Mouse (Mus musculus) duodenum, adult 2 months (tissue): Measurements from ENCODE around the gene Pdcl. TPM values are rescaled to one million over a fixed set of nuclear protein-coding genes. Genes with fewer than 3 reads are reported as not detected.

ENCODE experiments used
- polyA plus RNA-seq: library from polyadenylated mRNA; depleted of rRNA; stranded (reverse); fragments of >200 nt; gene quantifications from 2 replicates; pipeline ENCODE4 v1.2.3, GENCODE M21; 2012; ENCODE audit warnings: low replicate concordance; rRNA removed

The Pdcl gene
- polyA plus RNA-seq: 2.1 and 2.3 TPM in 2 replicates

GRCm38 (mm10) chr2:37358633-37359540, at the start of gene Pdcl:
Pdcl (minus strand) TSS chr2:37359332.

DNA sequence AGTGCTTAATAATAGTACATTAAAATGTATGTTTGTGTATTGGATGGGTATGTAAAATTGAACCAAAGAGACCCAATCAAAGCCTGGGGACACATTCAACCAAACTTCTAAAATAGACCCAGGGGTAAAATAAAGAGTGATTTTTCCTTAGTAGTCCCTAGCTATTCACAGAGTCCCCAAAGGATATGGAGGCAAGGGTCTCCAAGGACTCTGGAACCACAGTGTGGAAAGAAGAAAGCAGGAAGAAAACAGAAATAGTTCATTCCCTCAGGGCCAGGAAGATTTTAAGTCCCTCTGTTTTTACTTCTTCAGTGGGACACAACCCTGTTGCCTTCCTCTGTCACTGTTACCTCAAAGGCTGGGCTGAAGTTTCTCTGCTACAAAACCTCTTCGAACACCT, 32.9 kb downstream of the Pdcl start, which contains the start of gene Olfr368:
Olfr368 (plus strand) TSS at position 301 of the 400 bp plus-strand sequence.

Other genes starting within 250 kb of the Pdcl start
- not detected in 2 replicates for gene Olfr362, start 241.4 kb downstream of the Pdcl start, polyA plus RNA-seq
- gene Olfr364-ps1, start 220.0 kb downstream of the Pdcl start, polyA plus RNA-seq: not detected in 2 replicates
- gene Olfr365, start 171.1 kb downstream of the Pdcl start, polyA plus RNA-seq: not detected in 2 replicates
- gene Olfr366, start 147.8 kb downstream of the Pdcl start, polyA plus RNA-seq: not detected in 2 replicates
- not detected in 2 replicates for gene Olfr368, start 32.8 kb downstream of the Pdcl start, polyA plus RNA-seq
- gene Rc3h2, start 63.6 kb upstream of the Pdcl start, polyA plus RNA-seq: 0.88 and 1.3 TPM in 2 replicates
- gene Zbtb26, start 83.8 kb upstream of the Pdcl start, polyA plus RNA-seq: 0.13 and 0.47 TPM in 2 replicates
- gene Zbtb6, start 83.8 kb upstream of the Pdcl start, polyA plus RNA-seq: 0.40 and 0.49 TPM in 2 replicates
- 1.6 and 1.8 TPM in 2 replicates for gene Rabgap1, start 83.9 kb upstream of the Pdcl start, polyA plus RNA-seq
- 0.05 TPM in 2 replicates for gene Gpr21, start 157.0 kb upstream of the Pdcl start, polyA plus RNA-seq